Mouse (Mus musculus) midbrain, embryonic 16.5 days (tissue): ENCODE data around the gene Gm20877. TPM values are rescaled to one million over a fixed set of nuclear protein-coding genes. Genes with fewer than 3 reads are reported as not detected.
"Not testable (repeated sequence)": the region's sequence is repeated elsewhere in the genome, so short reads cannot be mapped to it uniquely, and the experiment has no call there.

Experiments
- ATAC-seq: fragments of 200-750 bp; cut with Nextera tagmentation; 2 replicates; pipeline ENCODE4 v1.8.0; 2017; ENCODE audit warnings: moderate TSS enrichment
- H3K27ac ChIP-seq: fragments of 300-500 bp; sonication (generic); 2 replicates; pipeline ENCODE4 v1.5.1; 2014; ENCODE audit warnings: mild to moderate bottlenecking, low read length, mixed read lengths
- H3K27me3 ChIP-seq: fragments of 300-500 bp; sonication (generic); 2 replicates; pipeline ENCODE4 v1.6.1; 2014; ENCODE audit warnings: low read depth, low read length, mixed read lengths; ENCODE audit not compliant: control insufficient read depth, insufficient read depth
- H3K36me3 ChIP-seq: fragments of 300-500 bp; sonication (generic); 2 replicates; pipeline ENCODE4 v1.6.1; 2014; ENCODE audit warnings: mild to moderate bottlenecking, low read length, moderate library complexity, mixed read lengths; ENCODE audit not compliant: control insufficient read depth, insufficient read depth
- H3K4me1 ChIP-seq: fragments of 300-500 bp; sonication (generic); 2 replicates; pipeline ENCODE4 v1.6.1; 2014; ENCODE audit warnings: mild to moderate bottlenecking, low read length, mixed read lengths; ENCODE audit not compliant: control insufficient read depth, insufficient read depth
- H3K4me2 ChIP-seq: fragments of 300-500 bp; sonication (generic); 2 replicates; pipeline ENCODE4 v1.6.1; 2014; ENCODE audit warnings: mild to moderate bottlenecking, low read length, mixed read lengths
- H3K4me3 ChIP-seq: fragments of 300-500 bp; sonication (generic); 2 replicates; pipeline ENCODE4 v1.5.1; 2014; ENCODE audit warnings: low read depth, mild to moderate bottlenecking, low read length, moderate library complexity, mixed read lengths
- H3K9ac ChIP-seq: fragments of 300-500 bp; sonication (generic); 2 replicates; pipeline ENCODE4 v1.6.1; 2014; ENCODE audit warnings: low read depth, low read length, mixed read lengths
- H3K9me3 ChIP-seq: fragments of 300-500 bp; sonication (generic); replicated peaks from 2 replicates; pipeline ENCODE4 v1.6.1; 2014; ENCODE audit warnings: mild to moderate bottlenecking, low read length, mixed read lengths; ENCODE audit not compliant: control insufficient read depth, poor library complexity, severe bottlenecking
- WGBS: fragments of 180-500 bp; shearing (Covaris S2); extraction: QIAGEN DNeasy Blood & Tissue Kit; methylation state at CpG from one replicate; pipeline ENCODE4 v1.1.7; 2014; 5-methylcytosine and 5-hydroxymethylcytosine counted together
- polyA plus RNA-seq: library from polyadenylated mRNA; unstranded; fragments of >200 nt; fragmentation: Nextera tagmentation; extraction: Ambion mirVana; gene quantifications from 2 replicates; pipeline ENCODE4 v1.2.1, GENCODE M21; 2015

Gene Gm20877
- not detected in 2 replicates for polyA plus RNA-seq

GRCm38 (mm10) chrY:17093573-17093972 is at the start of gene Gm20877:
Gm20877 (plus strand) TSS chrY:17093873.
- H3K4me3 ChIP-seq, H3K27me3 ChIP-seq, H3K9me3 ChIP-seq, H3K4me1 ChIP-seq, H3K27ac ChIP-seq, H3K36me3 ChIP-seq, H3K4me2 ChIP-seq, ATAC-seq, H3K9ac ChIP-seq: not testable (repeated sequence)
- no CpG with 5 or more reads among the region's 3 CpGs for WGBS
